Mouse (Mus musculus): ENCODE results near the gene Evi5l. TPM values are rescaled to one million over a fixed set of nuclear protein-coding genes. Genes with fewer than 3 reads are reported as not detected.

Evi5l gene
- 4.8 and 11.4 TPM in 2 replicates for polyA plus RNA-seq (2012; ENCODE audit: low replicate concordance)

DNA sequence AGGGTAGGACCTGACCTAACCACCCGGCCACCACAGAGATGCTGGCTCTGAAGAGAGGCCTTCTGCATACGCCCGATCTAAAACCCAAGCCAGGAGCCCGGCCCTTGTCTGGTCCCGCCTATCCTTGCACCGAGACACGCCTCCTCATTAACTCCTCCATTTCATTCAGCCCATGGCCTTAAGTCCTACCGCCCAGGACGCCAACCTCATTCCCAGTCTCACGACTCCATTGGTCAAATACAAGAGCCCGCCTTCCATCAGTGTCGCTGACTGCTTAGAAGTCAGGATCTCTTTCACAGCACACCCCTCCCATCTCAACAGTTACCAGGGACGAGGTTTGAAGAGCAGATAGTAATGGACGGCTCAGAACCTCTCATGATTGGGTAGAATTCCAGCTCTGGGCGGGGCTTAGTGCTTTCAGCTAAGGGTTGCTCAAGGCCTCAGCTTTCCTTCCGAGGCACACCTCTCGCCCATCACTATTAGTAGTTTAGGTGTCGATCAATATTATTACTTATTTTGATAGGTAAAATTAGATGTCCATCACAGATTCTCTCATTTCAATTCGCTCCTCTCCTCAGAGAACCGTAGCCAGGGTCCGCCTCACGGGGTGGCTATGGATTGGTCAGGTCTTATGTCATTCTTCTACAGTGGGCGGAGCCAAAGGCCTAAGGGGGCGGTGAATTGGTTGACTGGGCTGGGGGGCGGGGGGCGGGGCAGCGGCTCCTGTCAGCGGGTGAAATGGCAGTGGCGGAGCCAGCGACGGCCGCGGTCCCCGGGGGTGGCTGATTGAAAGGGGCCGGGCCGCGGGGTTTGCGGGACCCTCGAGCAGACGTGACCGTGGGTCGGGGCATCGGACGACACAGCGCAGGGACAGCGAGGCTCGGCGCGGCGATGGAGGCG lies at the start of gene Evi5l:
TSS of gene Evi5l (plus strand) at position 716 of the 900 bp plus-strand sequence.

DNA sequence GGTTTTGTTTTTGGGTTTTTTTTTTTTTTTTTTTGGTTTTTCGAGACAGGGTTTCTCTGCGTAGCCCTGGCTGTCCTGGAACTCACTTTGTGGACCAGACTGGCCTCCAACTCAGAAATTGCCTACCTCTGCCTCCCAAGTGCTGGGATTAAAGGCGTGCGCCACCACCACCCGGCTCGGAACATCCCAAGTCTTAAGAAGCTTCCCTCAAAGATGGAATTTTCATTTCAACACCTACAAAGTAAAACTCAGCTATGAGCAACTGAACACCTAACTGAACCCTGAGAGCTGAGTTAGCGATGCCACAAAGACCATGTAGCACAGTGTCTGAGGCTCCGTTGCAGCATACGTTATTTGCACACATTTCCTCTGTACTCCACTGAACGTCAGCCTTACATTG lies 32.6 kb upstream of the Evi5l start, which contains the start of gene Cd209g:
TSS of gene Cd209g (plus strand) at position 301 of the 400 bp plus-strand sequence.

DNA sequence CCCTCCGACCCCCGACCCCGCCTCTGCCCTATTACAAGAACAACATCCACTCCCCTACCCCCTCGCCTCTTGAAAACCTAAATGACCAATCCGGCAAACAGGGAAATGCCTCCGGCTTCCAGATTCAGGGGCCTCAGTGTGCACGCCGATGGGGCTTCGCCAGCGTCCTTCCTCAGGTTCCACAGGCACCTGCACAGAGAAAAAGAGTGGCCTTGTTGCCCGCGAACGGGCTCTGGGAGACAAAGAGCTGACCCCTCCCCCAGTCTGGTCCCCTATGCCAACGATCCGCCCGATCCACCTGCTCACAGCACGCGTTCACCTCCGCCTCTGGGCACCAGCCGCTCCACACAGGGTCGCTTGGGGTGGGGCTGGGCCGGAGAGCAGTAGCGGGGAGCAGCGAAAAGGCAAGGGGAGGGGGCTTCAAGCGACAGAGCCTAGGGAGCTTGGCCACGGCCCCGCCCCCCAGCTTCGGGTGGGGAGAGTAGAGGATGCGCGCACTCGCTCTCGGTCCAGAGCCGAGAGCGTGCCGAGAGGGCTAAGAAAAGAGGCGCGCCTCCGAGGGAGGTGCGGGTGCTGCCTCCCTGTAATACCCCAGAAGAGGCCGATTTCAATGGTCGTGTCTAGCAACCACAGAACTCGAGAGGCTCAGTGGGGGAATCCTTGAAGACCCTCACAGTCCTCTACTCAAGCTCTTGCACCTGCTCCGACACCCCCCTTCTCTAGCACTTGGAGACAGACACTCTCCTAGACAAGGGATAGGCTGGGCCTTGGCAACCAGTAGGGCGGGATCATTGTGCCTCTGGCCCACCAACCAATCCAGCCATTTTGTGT lies 50.6 kb downstream of the Evi5l start, which contains the start of gene Prr36:
TSS of gene Prr36 (minus strand) at position 669 of the 831 bp plus-strand sequence.

DNA sequence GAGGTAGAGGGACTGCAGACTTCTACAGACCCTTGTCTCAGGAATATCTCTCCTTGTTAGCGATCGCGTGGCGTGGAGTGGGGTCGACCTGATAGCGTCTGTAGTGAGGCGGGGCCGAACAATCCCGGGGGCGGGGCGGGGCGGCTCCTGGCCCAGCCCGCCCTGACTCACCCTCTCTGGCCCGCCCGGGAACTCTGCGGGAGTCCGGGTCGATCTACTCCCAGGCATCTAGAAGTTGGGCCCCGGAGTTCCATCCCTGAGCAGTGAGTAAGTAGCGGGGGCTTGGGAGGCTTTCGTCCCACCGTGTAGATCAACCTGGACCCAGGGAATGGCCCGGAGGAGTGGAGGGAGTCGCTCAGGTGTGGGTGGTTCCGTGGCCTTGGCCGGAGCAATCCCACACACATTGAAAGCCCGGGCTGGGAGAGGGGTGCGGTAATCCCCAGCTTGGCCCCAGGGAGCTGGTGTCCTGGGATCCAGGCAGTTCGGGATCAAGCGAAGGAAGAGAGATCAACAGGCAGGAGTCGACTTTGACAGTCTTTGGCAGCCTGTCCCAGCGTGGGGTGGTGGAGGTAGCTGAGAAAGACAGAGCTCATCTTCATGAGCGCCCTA lies 60.5 kb downstream of the Evi5l start, which contains the start of gene Lrrc8e:
TSS of gene Lrrc8e (plus strand) at position 89 of the 609 bp plus-strand sequence.

DNA sequence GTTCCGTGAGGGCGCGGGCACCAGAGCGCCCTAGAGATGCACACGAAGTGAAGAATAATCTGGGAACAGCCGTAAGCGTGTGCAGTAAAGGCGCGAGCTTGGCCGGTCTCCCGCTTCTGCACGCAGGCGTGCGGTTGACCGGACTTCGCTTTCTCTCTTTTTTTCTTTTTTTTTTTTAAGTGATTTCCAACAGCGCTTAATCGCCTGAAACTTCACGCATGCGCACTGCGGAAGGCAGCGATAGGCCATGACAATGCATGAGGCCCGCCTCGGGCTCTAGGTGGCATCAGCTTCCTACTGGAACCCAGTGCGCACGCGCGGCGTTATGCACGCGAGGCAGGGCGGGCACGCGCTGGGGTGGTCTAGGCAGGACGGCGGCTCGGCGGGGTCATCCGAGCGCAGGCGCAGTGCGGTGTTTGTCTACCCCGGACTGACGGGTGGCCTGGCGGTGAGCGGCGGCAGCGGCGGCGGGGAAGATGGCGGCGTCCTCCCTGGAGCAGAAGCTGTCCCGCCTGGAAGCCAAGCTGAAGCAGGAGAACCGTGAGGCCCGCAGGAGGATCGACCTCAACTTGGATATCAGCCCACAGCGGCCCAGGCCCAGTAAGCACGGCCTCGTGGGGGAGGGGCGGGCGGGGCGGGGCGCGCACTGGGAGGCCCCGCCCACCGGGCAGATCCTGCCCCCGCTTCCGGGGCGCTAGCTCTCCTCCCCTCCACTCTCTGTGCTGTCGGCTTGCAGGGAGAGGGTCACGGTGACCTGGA lies 72.2 kb downstream of the Evi5l start, which contains the start of the genes Map2k7 and Gm49320:
TSS of gene Map2k7 (plus strand) at position 307 of the 759 bp plus-strand sequence.
TSS of gene Gm49320 (plus strand) at position 432 of the 759 bp plus-strand sequence.

DNA sequence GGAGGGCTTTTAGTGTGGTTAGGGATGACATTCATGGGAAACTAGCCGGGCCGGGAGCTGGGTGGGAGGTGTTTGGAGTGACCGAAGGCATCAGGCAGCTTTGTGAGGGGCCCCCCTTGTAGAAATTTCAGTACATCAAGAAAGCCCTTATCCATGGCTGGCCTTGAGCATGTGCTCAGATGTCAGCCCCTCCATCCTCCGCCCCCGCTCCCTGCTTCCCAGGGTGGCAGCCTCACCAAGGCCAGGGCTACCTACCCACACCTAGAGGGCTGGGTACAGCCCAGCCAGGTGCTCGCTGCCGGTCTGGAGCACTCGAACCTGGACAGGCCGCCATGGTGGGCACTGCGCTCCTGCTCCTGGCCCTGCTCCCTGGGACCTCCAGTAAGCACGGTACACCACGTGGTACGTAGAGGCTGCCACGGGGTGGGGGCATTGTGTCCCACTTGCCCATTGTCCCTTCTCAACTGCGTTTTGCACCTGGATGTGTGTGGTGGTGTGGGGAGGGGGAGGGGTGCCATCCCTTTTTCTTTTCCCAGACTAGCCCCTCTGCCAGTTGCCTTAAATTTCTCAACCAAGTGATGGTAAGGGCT lies 81.7 kb downstream of the Evi5l start, which contains the start of gene Tgfbr3l:
TSS of gene Tgfbr3l (plus strand) at position 264 of the 590 bp plus-strand sequence.

DNA sequence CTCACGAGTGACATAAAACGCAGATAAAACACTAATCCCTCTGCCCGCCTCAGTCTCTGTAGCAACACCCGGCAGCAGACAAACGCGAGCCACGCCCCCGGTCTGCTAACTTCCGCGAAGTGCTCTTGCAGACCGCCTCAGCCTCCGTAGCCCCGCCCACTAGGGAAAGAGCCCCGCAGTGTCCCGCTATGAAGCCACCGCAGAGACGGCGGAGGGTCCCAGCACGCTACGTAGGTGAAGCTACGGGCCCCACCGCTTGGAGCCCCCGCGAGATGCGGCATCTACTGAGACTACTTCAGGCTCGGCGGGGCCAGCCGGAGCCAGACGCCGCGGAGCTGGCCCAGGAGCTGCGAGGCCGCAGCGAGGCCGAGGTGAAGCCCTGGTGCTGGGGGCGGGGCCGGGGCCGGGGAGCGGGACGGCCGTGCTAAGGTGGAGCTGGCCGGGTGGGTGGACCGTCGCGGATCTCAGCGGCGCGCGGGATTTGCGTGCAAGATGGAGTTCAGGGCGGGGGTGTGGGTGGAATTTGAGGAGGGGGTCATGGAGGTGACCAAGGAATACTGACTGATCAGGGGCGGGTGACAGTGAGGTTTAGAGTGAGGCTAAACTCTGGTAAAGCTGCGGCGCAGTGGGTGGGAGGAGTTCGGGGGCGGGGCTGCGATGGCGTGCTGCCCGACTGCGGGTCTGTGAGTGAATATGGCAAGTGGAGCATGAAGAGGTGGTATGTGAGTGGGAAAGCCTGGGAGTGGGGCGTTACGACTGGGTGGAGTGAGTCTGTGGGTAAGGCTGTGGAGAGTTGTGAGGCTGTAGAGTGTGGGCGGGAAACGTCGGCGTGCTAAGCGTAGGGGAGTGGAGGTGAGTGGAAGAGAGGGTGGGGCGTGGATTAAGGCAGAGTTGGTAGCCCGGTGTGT lies 86.8 kb downstream of the Evi5l start, which contains the start of gene Snapc2:
TSS of gene Snapc2 (plus strand) at position 147 of the 908 bp plus-strand sequence.

DNA sequence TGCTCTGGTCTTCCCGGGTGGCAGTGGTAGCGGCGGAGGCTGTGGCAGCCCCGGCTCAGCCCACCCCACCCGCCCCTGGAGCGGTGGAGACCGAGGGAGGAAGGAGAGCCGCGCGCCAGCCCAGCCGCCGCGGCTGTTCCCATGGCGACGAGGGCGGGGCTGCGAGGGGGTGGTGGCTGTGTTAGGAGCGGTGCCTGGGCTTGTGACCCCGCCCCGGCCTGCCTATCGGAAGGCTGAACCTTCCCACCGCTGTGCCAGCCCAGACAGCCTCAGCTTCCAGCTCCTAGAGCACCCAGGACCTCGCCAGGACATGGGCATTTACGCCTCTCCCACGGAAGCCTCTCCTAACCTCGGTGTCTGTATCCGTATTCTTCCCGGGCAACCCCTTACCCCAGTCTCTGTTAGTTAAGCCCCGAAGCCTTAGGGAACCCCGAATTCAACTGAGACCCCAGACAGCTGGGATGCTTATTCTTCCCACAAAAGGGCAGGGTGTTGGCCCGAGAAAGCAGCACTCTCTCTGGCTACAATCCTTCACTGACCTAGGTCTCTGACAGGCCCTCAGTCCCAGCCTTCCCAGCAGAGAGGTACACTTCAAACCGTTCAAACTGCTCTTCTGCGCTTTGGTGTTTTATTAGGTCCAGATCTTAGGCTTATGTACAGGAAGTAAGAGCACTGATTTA lies 92.9 kb downstream of the Evi5l start, which contains the start of gene Ctxn1:
TSS of gene Ctxn1 (minus strand) at position 150 of the 680 bp plus-strand sequence.

Other genes with a start within 250 kb of the Evi5l start
- gene Cd209b, start 239.7 kb upstream of the Evi5l start, polyA plus RNA-seq (2012; ENCODE audit: low replicate concordance) = not detected in 2 replicates
- not detected in 2 replicates for gene Cd209c, start 211.8 kb upstream of the Evi5l start, polyA plus RNA-seq (2012; ENCODE audit: low replicate concordance)
- not detected in 2 replicates for gene Cd209f, start 60.7 kb upstream of the Evi5l start, polyA plus RNA-seq (2012; ENCODE audit: low replicate concordance)
- not detected in 2 replicates for gene Cd209g, start 32.5 kb upstream of the Evi5l start, polyA plus RNA-seq (2012; ENCODE audit: low replicate concordance)
- gene Prr36, start 50.9 kb downstream of the Evi5l start, polyA plus RNA-seq (2012; ENCODE audit: low replicate concordance) = 0.11 and 0.14 TPM in 2 replicates
- 0.43 TPM in 1 of 2 replicates, not detected in the other for gene Lrrc8e, start 60.3 kb downstream of the Evi5l start, polyA plus RNA-seq (2012; ENCODE audit: low replicate concordance)
- 181 and 201 TPM in 2 replicates for gene Map2k7, start 72.2 kb downstream of the Evi5l start, polyA plus RNA-seq (2012; ENCODE audit: low replicate concordance)
- 1.9 and 10.4 TPM in 2 replicates for gene Gm49320, start 72.3 kb downstream of the Evi5l start, polyA plus RNA-seq (2012; ENCODE audit: low replicate concordance)
- 29.8 and 37.7 TPM in 2 replicates for gene Tgfbr3l, start 81.6 kb downstream of the Evi5l start, polyA plus RNA-seq (2012; ENCODE audit: low replicate concordance)
- 50.7 and 77.7 TPM in 2 replicates for gene Snapc2, start 86.5 kb downstream of the Evi5l start, polyA plus RNA-seq (2012; ENCODE audit: low replicate concordance)
- gene Ctxn1, start 92.7 kb downstream of the Evi5l start, polyA plus RNA-seq (2012; ENCODE audit: low replicate concordance) = 1.4 and 2.2 TPM in 2 replicates
- gene Timm44, start 109.3 kb downstream of the Evi5l start, polyA plus RNA-seq (2012; ENCODE audit: low replicate concordance) = 47.7 and 54.9 TPM in 2 replicates
- gene Ccl25, start 158.6 kb downstream of the Evi5l start, polyA plus RNA-seq (2012; ENCODE audit: low replicate concordance) = 1.2 and 2.2 TPM in 2 replicates
- gene Elavl1, start 158.8 kb downstream of the Evi5l start, polyA plus RNA-seq (2012; ENCODE audit: low replicate concordance) = 35.7 and 60.1 TPM in 2 replicates